Mouse (Mus musculus) urinary bladder, postnatal 25 days (tissue): ENCODE data around the gene Trabd2b.

Experiments
- DNase-seq: peaks from one replicate; pipeline ENCODE4 v3.0.0; 2022; ENCODE audit warnings: low spot score

Trabd2b gene

DNA sequence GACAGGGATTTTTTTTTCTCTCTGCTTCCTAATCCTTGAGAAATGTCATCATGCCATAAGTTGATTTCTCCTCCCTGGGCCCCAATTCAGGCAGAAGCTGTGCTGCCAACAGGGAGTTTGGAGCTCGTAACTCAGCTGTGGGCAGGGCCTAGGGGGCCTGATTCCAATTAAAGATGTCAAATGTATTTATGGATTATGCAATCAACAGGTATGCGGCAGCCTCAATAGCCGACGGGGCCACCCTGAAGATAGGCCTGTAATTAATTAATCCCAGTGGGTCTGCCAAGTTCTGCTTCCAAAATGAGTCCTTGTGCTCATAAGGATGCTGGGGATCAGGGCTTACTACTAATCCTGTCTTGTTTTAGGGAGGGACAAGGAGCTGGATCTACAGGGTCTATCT is 135.6 kb downstream of the Trabd2b start:
- DNase-seq: no peak

- DNase-seq: no peak
Observed at GRCm38 (mm10) chr4:114545481-114546200, 139.1 kb downstream of the Trabd2b start.

DNA sequence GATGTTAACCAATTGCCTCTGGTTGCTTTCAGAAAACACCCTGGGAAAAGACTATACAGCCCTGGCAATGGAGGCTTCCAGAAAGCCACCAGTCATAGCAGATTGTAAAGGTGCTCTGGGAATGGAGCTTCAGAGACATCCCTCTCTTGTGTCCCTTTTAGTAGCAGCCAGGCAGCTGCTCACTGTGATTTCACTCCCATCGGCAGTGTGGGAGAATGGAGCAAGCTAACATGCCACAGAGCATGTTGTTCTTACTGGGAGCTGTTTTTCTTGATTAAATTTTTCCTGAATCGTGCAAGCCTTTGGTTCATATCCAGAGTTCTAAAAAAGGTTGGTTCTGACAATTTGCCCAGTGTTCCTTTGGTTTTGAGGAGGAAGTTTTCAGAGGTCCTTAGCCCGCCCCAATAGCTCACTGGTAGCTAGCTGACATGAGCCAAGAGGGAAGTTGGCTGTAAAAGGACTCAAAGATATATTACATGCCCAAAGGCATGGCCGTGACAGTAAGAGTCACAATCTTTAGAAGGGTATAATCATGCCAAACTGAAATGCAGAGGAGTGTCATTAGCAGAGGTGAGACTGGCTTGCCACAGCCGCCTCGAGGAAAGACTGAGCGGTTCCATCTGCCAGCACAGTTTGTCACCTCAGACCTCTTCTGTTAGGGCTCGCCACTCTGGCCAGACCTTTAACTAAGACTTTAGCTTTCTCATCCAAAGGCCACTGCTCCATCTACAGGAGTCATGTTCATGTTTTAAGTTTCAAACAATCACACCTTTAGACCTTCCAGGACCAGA is 141.3 kb downstream of the Trabd2b start:
- no peak for DNase-seq

DNA sequence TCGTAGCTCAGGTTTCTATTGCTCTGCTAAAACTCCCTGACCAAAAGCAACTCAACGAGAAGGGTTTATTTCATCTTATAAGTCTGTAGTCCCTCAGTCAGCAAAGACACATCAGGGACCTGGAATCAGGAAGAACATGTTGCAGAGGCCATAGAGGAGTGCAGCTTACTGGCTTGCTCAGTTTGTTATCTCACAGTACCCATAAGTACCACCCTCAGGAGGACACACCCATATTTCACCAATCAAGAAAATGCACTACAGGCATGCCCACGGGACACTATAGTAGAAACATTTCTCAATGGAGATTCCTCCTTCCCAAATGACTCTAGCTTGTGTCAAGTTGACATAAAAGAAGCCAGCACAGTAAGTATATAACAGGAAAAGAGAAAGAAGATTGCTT is 143.0 kb downstream of the Trabd2b start:
- no peak for DNase-seq

- no peak for DNase-seq
Observed at GRCm38 (mm10) chr4:114550471-114551156, 144.1 kb downstream of the Trabd2b start.

DNA sequence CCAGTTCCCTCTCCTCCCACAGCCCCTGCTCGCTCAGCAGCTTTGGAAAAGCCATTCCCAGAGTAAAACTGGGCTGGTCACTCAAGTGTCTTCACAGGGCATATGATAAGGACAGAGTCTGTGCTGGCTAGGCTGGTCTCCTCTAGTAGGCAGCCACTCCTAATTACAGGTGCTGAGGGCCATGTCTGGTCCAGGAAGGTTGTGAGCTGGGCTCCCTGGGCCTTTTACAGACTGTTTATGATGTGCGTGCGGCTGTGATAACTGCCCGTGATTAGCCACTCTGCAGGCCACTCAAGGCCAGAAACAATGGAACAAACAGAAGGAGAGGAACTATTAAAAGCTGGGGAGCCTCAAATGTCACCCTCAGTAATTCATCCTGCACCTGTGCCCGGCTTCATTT is 150.4 kb downstream of the Trabd2b start:
- no peak for DNase-seq

- no peak for DNase-seq
Observed at GRCm38 (mm10) chr4:114557731-114558130, 151.2 kb downstream of the Trabd2b start.

- no peak for DNase-seq
Observed at GRCm38 (mm10) chr4:114558487-114558886, 152.0 kb downstream of the Trabd2b start.

DNA sequence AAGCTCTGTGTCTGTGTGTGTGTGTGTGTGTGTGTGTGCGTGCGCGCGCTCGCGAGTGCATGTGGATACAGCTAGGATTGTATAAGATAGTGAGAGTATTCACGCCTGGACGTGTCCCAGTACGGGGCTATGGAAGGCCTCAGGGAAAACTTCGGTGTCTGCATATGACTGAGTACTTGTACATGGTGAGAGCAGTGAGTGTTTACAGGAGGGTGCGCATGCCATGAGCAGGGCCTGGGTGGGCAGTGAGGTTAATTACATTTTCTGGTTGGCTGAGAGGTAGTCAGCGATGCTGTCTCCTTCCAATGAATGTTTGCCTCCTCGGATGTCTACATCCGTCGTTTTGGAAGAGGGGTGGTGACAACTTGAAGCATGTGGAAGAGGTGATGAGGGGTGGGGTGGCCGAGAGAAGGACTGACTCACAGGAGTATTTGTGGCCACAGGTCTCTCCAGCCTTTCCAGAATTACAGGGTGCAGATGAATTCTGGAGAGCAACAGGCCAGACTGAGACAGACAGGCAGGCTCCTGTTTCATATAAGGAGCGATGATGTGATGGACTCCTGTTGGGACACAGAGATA is 154.2 kb downstream of the Trabd2b start:
- DNase-seq: no peak

DNA sequence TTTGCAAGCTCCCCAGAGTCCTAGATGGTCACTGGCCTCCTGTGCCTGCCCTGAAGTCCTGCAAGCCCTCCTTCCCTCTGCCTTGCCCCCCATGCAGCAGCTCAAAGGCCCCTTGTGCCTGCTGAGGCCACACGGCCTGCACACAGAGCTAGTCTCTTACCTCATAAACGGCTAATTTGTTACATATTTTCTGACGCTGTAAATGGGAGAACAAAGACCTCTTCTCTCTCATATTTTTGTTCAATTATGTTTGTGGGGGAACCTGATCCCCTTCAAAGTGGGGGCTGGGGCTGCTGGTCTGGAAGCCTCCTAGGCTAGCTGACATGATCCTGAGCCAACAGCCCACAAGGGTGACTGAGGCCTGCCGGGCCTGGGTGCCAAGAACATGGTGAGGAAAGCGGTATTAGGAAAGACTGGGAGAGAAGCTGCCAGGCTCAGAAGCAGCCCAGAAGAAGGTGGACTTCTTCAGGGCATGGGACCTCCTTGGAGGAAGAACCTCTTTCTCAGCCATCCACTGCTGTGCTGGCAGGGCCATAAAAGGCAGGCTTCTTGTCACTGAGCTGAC is 157.7 kb downstream of the Trabd2b start:
- DNase-seq: no peak

- DNase-seq: no peak
Observed at GRCm38 (mm10) chr4:114567594-114567993, 161.1 kb downstream of the Trabd2b start.

GRCm38 (mm10) chr4:114568081-114568605 is 161.6 kb downstream of the Trabd2b start:
- DNase-seq: no peak

DNA sequence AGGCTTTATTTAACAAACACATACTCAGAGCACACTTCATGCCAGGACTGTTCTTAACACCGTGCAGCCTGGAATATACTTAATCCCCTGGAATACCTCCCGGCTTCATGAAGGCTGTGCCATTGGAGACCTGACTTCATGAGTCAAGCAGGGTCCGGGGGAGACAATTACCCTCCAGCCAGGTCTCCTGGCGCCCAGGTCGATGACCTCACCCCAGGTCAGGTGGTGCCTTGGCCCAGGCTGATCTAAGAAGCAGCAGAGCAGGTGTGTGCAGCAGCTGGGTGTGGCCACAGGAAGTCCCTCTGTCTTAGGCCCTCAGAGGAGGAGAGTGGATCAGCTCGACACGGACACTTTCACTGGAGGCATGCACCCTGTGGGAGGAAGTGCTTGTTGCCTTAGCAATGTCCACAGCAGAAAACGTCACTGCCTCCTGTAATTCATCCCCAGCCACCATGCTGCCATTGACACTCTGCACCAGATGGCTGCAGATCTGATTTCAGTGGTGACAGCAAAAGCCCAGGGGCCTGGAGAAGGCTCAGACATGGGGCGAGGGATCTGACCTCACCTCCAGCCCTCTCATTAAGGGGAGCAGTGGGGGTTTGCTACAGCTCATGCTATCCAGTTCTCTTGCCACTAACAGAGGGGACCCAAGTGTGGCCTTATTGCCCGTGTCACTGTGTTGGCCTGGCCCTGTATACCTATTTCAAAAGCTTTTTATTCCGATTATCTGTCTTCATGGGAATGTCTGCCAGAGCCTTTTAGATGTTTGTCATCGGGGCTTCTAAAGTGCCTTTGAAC is 171.8 kb downstream of the Trabd2b start:
- no peak for DNase-seq

- no peak for DNase-seq
Observed at GRCm38 (mm10) chr4:114583546-114584144, 177.1 kb downstream of the Trabd2b start.

DNA sequence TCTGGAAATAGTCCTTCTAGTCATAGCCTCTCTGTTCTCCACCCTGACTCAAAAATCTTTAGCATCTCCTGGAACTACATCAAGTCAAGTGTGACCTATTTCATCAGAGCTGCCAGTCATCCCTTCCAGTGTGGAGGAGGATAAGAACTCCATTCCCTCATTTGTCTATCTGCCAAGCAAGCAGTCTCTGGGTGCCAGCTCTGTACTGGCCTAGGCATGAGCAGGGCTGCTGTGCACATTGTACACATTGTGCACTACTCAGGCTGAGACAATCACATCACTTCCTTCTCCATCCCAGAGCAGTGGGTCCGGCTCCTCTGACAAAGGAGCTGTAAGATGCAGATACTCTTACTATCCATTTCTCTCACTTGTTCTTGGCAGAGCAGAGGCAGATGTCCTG is 178.2 kb downstream of the Trabd2b start:
- DNase-seq: no peak

GRCm38 (mm10) chr4:114593554-114594215 is 187.2 kb downstream of the Trabd2b start:
- no peak for DNase-seq

GRCm38 (mm10) chr4:114595188-114595701 is 188.7 kb downstream of the Trabd2b start:
- no peak for DNase-seq

DNA sequence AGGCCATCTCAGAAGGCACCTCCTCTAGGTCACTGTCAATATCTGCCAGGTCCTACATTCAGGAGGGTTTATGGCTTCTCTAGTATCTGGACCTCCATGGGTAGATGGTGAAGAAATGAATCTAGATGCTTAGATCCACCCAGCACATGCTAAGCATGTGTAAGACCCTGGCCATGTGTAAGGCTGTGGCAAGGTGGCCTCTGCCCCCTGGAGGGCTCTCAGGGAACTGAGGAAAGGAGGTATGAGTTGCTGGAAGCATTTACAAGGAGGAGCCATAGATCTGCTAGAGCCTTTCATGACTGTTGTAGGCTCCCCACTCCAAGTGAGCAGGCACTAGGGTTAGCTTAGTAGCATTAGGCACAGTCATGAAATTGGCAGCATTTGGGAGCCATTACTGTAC is 192.6 kb downstream of the Trabd2b start:
- DNase-seq: no peak

DNA sequence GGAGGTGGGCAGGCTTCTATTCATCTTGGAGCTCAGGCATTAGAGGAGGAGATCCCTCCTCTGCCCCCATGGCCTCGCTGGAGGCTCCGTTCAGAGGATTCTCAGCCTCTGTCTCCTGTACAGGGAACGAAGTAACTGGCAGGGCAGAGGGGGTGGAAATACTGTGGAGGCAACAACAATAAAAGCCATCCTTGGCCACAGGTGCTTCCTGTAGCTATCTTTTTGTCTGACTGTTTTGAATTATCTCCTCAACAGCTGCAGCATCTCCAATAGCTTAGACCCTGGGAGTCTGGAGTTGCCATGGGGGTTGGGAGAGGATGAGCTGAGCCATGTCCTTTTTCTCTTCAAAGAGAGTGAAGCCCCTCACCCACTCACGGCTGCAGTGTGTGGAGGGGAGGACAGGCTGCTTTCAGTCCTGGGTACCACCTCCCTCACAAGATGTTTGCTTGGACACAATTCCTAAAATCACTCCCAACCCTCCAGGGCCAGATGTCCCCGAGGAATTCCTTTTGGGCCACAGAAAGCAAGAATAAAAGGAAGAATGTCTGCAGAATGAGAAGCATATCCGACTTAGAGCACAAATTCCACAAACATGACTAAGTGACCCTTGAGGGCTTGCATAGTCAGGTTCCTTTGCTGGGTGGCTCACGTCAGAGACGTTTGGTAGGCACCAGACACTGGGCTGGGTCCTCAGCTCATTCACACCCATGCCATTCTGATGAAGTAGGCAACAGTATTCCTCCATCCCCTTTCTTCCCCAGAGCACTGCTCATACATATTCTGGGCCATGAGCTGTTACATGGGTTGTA is 194.9 kb downstream of the Trabd2b start:
- DNase-seq: no peak
